Mouse (Mus musculus): ENCODE data around the gene Hmga1. TPM values are rescaled to one million over a fixed set of nuclear protein-coding genes. Genes with fewer than 3 reads are reported as not detected.
A peak's percentile ranks its signal among the peaks of the same experiment; 100 is the strongest.

The Hmga1 gene
- polyA plus RNA-seq, 1 experiment from 2014 or later, result 389 TPM

- no peak within 1 kb of the TSS for H3K9ac ChIP-seq (ENCODE audit: low read length)
- H3K27me3 ChIP-seq (replicated peaks; ENCODE audit: control insufficient read depth, insufficient read depth, low read length), result peaks cover 32% of the 10 kb centered on the region
- no peak within 1 kb of the TSS for H3K4me3 ChIP-seq (ENCODE audit: low read depth, low read length)
- no peaks in the 10 kb centered on the region for H3K4me1 ChIP-seq (replicated peaks; ENCODE audit: control insufficient read depth, insufficient read depth, low read length)
- 73% methylated on average over 5 of the region's 5 CpGs for WGBS
- H3K36me3 ChIP-seq (ENCODE audit: control insufficient read depth, insufficient read depth, low read length), result no peaks in the 10 kb centered on the region
- DNase-seq (ENCODE audit: low spot score) (no peak), ATAC-seq (replicated peaks; ENCODE audit: low FRiP score, low TSS enrichment, low read depth) (no peak)
- H3K27ac ChIP-seq (ENCODE audit: low read depth), result no peak within 1 kb of the TSS
- no peak within 1 kb of the TSS for H3K4me2 ChIP-seq (ENCODE audit: low read length)
- H3K9me3 ChIP-seq (ENCODE audit: control insufficient read depth, low read length), result no peaks in the 10 kb centered on the region
These were observed 35.0 kb upstream of the Hmga1 start, which contains the start of gene Grm4 for GRCm38 (mm10) chr17:27521303-27521702. TSS of gene Grm4 (minus strand) at chr17:27521403.

- H3K9me3 ChIP-seq (ENCODE audit: control insufficient read depth, low read length), result no peaks in the 10 kb centered on the region
- DNase-seq (ENCODE audit: low spot score), result no peak
- ATAC-seq (replicated peaks; ENCODE audit: low FRiP score, low TSS enrichment, low read depth), result no peak
- peaks cover 22% of the 10 kb centered on the region for H3K27me3 ChIP-seq (replicated peaks; ENCODE audit: control insufficient read depth, insufficient read depth, low read length)
- H3K9ac ChIP-seq (ENCODE audit: low read length), result no peak overlapping the region
- H3K36me3 ChIP-seq (ENCODE audit: control insufficient read depth, insufficient read depth, low read length), result no peaks in the 10 kb centered on the region
- WGBS, result 58% methylated on average over 7 of the region's 7 CpGs
- no peak overlapping the region for H3K4me3 ChIP-seq (ENCODE audit: low read depth, low read length)
- H3K27ac ChIP-seq (ENCODE audit: low read depth), result no peak overlapping the region
- H3K4me1 ChIP-seq (replicated peaks; ENCODE audit: control insufficient read depth, insufficient read depth, low read length), result no peaks in the 10 kb centered on the region
- no peak overlapping the region for H3K4me2 ChIP-seq (ENCODE audit: low read length)
These were observed 33.2 kb upstream of the Hmga1 start for GRCm38 (mm10) chr17:27523121-27523520.

GRCm38 (mm10) chr17:27527188-27527587, 29.1 kb upstream of the Hmga1 start:
- DNase-seq (ENCODE audit: low spot score), result no peak
- Histone ChIP-seq H3K9me3 (ENCODE audit: control insufficient read depth, low read length) (no peaks in the 10 kb centered on the region), H3K4me2 (ENCODE audit: low read length) (no peak overlapping the region), H3K27me3 (replicated peaks; ENCODE audit: control insufficient read depth, insufficient read depth, low read length) (peaks cover 2% of the 10 kb centered on the region; the same call in 1 of the 2 replicates), H3K4me3 (ENCODE audit: low read depth, low read length) (no peak overlapping the region), H3K27ac (ENCODE audit: low read depth) (no peak overlapping the region), H3K4me1 (replicated peaks; ENCODE audit: control insufficient read depth, insufficient read depth, low read length) (no peaks in the 10 kb centered on the region), H3K36me3 (ENCODE audit: control insufficient read depth, insufficient read depth, low read length) (no peaks in the 10 kb centered on the region), H3K9ac (ENCODE audit: low read length) (no peak overlapping the region)
- ATAC-seq (replicated peaks; ENCODE audit: low FRiP score, low TSS enrichment, low read depth), result no peak
- WGBS, result 45% methylated on average over 6 of the region's 6 CpGs

GRCm38 (mm10) chr17:27528030-27528429, 28.3 kb upstream of the Hmga1 start:
- no peaks in the 10 kb centered on the region for H3K36me3 ChIP-seq (ENCODE audit: control insufficient read depth, insufficient read depth, low read length)
- H3K9me3 ChIP-seq (ENCODE audit: control insufficient read depth, low read length), result no peaks in the 10 kb centered on the region
- H3K27ac ChIP-seq (ENCODE audit: low read depth), result no peak overlapping the region
- H3K27me3 ChIP-seq (replicated peaks; ENCODE audit: control insufficient read depth, insufficient read depth, low read length), result no peaks in the 10 kb centered on the region
- WGBS, result 52% methylated on average over 8 of the region's 8 CpGs
- no peak overlapping the region for H3K4me3 ChIP-seq (ENCODE audit: low read depth, low read length)
- DNase-seq (ENCODE audit: low spot score), result no peak
- no peaks in the 10 kb centered on the region for H3K4me1 ChIP-seq (replicated peaks; ENCODE audit: control insufficient read depth, insufficient read depth, low read length)
- no peak overlapping the region for H3K4me2 ChIP-seq (ENCODE audit: low read length)
- H3K9ac ChIP-seq (ENCODE audit: low read length), result no peak overlapping the region
- ATAC-seq (replicated peaks; ENCODE audit: low FRiP score, low TSS enrichment, low read depth), result no peak

GRCm38 (mm10) chr17:27528767-27529166, 27.5 kb upstream of the Hmga1 start:
- no peak overlapping the region for H3K4me2 ChIP-seq (ENCODE audit: low read length)
- ATAC-seq (replicated peaks; ENCODE audit: low FRiP score, low TSS enrichment, low read depth) (no peak), DNase-seq (ENCODE audit: low spot score) (no peak)
- no peak overlapping the region for H3K27ac ChIP-seq (ENCODE audit: low read depth)
- no peaks in the 10 kb centered on the region for H3K4me1 ChIP-seq (replicated peaks; ENCODE audit: control insufficient read depth, insufficient read depth, low read length)
- no peak overlapping the region for H3K9ac ChIP-seq (ENCODE audit: low read length)
- no peaks in the 10 kb centered on the region for H3K27me3 ChIP-seq (replicated peaks; ENCODE audit: control insufficient read depth, insufficient read depth, low read length)
- WGBS, result 73% methylated on average over 5 of the region's 5 CpGs
- no peaks in the 10 kb centered on the region for H3K9me3 ChIP-seq (ENCODE audit: control insufficient read depth, low read length)
- H3K4me3 ChIP-seq (ENCODE audit: low read depth, low read length), result no peak overlapping the region
- H3K36me3 ChIP-seq (ENCODE audit: control insufficient read depth, insufficient read depth, low read length), result no peaks in the 10 kb centered on the region

- H3K4me1 ChIP-seq (replicated peaks; ENCODE audit: control insufficient read depth, insufficient read depth, low read length), result no peaks in the 10 kb centered on the region
- no peak for DNase-seq (ENCODE audit: low spot score)
- no peaks in the 10 kb centered on the region for H3K9me3 ChIP-seq (ENCODE audit: control insufficient read depth, low read length)
- H3K4me2 ChIP-seq (ENCODE audit: low read length), result no peak overlapping the region
- ATAC-seq (replicated peaks; ENCODE audit: low FRiP score, low TSS enrichment, low read depth), result no peak
- no peak overlapping the region for H3K9ac ChIP-seq (ENCODE audit: low read length)
- no peaks in the 10 kb centered on the region for H3K36me3 ChIP-seq (ENCODE audit: control insufficient read depth, insufficient read depth, low read length)
- H3K27me3 ChIP-seq (replicated peaks; ENCODE audit: control insufficient read depth, insufficient read depth, low read length), result no peaks in the 10 kb centered on the region
- H3K27ac ChIP-seq (ENCODE audit: low read depth), result no peak overlapping the region
- H3K4me3 ChIP-seq (ENCODE audit: low read depth, low read length), result no peak overlapping the region
- WGBS, result 91% methylated on average over 8 of the region's 8 CpGs
These were observed 24.2 kb upstream of the Hmga1 start for GRCm38 (mm10) chr17:27532095-27532494.

GRCm38 (mm10) chr17:27533354-27533753, 22.9 kb upstream of the Hmga1 start:
- DNase-seq (ENCODE audit: low spot score), result no peak

GRCm38 (mm10) chr17:27534718-27535117, 21.6 kb upstream of the Hmga1 start:
- WGBS, result 6% methylated on average over 10 of the region's 10 CpGs
- Histone ChIP-seq H3K27me3 (replicated peaks; ENCODE audit: control insufficient read depth, insufficient read depth, low read length) (no peaks in the 10 kb centered on the region), H3K9me3 (ENCODE audit: control insufficient read depth, low read length) (no peaks in the 10 kb centered on the region), H3K4me3 (ENCODE audit: low read depth, low read length) (no peak overlapping the region), H3K4me2 (ENCODE audit: low read length) (0 out of 2 replicates have a peak overlapping the region, but pooled peaks have one; percentile 18), H3K27ac (ENCODE audit: low read depth) (no peak overlapping the region), H3K9ac (ENCODE audit: low read length) (no peak overlapping the region), H3K36me3 (ENCODE audit: control insufficient read depth, insufficient read depth, low read length) (no peaks in the 10 kb centered on the region), H3K4me1 (replicated peaks; ENCODE audit: control insufficient read depth, insufficient read depth, low read length) (no peaks in the 10 kb centered on the region)
- ATAC-seq (replicated peaks; ENCODE audit: low FRiP score, low TSS enrichment, low read depth), result peak; percentile 79
- peak; percentile 100 for DNase-seq (ENCODE audit: low spot score)

More at GRCm38 (mm10) chr17:27533354-27533753, 22.9 kb upstream of the Hmga1 start:
- no peak overlapping the region for H3K4me3 ChIP-seq (ENCODE audit: low read depth, low read length)
- H3K27ac ChIP-seq (ENCODE audit: low read depth), result no peak overlapping the region
- no peak overlapping the region for H3K9ac ChIP-seq (ENCODE audit: low read length)
- H3K4me2 ChIP-seq (ENCODE audit: low read length), result no peak overlapping the region
- no peaks in the 10 kb centered on the region for H3K27me3 ChIP-seq (replicated peaks; ENCODE audit: control insufficient read depth, insufficient read depth, low read length)
- no peaks in the 10 kb centered on the region for H3K36me3 ChIP-seq (ENCODE audit: control insufficient read depth, insufficient read depth, low read length)
- no peak for ATAC-seq (replicated peaks; ENCODE audit: low FRiP score, low TSS enrichment, low read depth)
- H3K4me1 ChIP-seq (replicated peaks; ENCODE audit: control insufficient read depth, insufficient read depth, low read length), result no peaks in the 10 kb centered on the region
- H3K9me3 ChIP-seq (ENCODE audit: control insufficient read depth, low read length), result no peaks in the 10 kb centered on the region
- WGBS, result 83% methylated on average over 3 of the region's 3 CpGs

- Histone ChIP-seq H3K4me2 (ENCODE audit: low read length) (no peak overlapping the region), H3K36me3 (ENCODE audit: control insufficient read depth, insufficient read depth, low read length) (no peaks in the 10 kb centered on the region), H3K4me1 (replicated peaks; ENCODE audit: control insufficient read depth, insufficient read depth, low read length) (no peaks in the 10 kb centered on the region), H3K27me3 (replicated peaks; ENCODE audit: control insufficient read depth, insufficient read depth, low read length) (no peaks in the 10 kb centered on the region), H3K27ac (ENCODE audit: low read depth) (no peak overlapping the region), H3K9me3 (ENCODE audit: control insufficient read depth, low read length) (no peaks in the 10 kb centered on the region), H3K4me3 (ENCODE audit: low read depth, low read length) (no peak overlapping the region), H3K9ac (ENCODE audit: low read length) (no peak overlapping the region)
- ATAC-seq (replicated peaks; ENCODE audit: low FRiP score, low TSS enrichment, low read depth), result no peak
- 64% methylated on average over 2 of the region's 2 CpGs for WGBS
- no peak for DNase-seq (ENCODE audit: low spot score)
These were observed 15.0 kb upstream of the Hmga1 start for GRCm38 (mm10) chr17:27541261-27541660.
